Mouse (Mus musculus) erythroblast, embryonic 14.5 days (primary cell): ENCODE data around the gene Junb.

Experiments
- GATA1 ChIP-seq: IDR thresholded peaks from 2 replicates; pipeline ENCODE4 v1.6.1; 2012; ENCODE audit warnings: low read length, inconsistent platforms, mixed read lengths
- TAL1 ChIP-seq: IDR thresholded peaks from 3 replicates; pipeline ENCODE4 v1.6.1; 2012; ENCODE audit warnings: low read length, inconsistent platforms, mixed read lengths

DNA sequence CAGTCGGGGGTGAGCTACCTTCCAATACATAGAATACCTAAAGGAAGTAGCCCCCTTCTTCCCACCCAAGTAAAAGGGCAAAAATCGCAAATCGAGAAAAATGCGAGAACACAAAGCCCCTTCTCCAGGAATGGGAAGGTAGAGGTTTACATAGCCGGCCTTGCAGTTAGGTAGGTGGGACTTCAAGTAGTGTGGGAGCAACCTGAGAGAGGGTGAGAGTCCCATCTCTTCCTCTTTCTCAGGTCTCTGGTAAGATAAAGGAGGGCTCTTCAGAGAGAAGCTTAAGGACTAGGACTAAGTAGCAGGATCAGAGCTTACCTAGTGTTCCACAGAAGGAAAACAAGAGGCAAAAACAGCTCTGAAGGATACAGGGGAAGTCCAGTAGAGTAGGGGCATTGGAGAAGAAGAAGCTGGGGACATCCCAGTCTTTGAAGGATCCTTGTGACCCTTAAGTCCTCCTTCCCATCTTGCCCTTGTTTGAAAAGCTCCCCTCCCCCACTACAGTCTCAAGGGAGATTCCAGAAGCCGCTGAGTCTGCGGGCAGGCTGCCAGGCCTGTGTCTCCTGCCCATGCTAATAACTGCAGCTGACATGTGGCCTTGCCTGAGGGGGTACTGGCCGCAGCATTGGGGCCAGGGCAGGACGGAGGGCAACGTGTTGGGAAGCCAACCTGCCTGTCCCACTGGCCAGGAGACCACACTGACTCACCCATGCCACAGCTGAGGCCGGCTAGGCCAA is 2.3 kb upstream of the Junb start:
- no peak for TF ChIP-seq GATA1
- TF ChIP-seq TAL1 = no peak
